Mouse (Mus musculus) CD4-positive, CD25-positive, alpha-beta regulatory T cell, adult 2 months (primary cell): Measurements from ENCODE around the gene Acvr1b.

ENCODE experiments used
- DNase-seq: peaks from one replicate; pipeline ENCODE4 v3.0.0-alpha.2; 2012; ENCODE audit warnings: low read depth, low spot score

Acvr1b gene

GRCm38 (mm10) chr15:101175131-101175460, 1.2 kb downstream of the Acvr1b start:
- DNase-seq = no peak

- peak; percentile 21 for DNase-seq
These were observed 1.9 kb downstream of the Acvr1b start for GRCm38 (mm10) chr15:101175613-101176283.

- DNase-seq = no peak
These were observed 2.4 kb downstream of the Acvr1b start for GRCm38 (mm10) chr15:101176284-101176680.

- DNase-seq = no peak
These were observed 3.2 kb downstream of the Acvr1b start for GRCm38 (mm10) chr15:101176795-101177691.

- peak; percentile 62 for DNase-seq
These were observed 6.7 kb downstream of the Acvr1b start for GRCm38 (mm10) chr15:101180363-101181105.

- DNase-seq = no peak
These were observed 7.2 kb downstream of the Acvr1b start for GRCm38 (mm10) chr15:101181106-101181466.

- no peak for DNase-seq
These were observed 7.6 kb downstream of the Acvr1b start for GRCm38 (mm10) chr15:101181500-101181899.

GRCm38 (mm10) chr15:101182676-101183075, 8.8 kb downstream of the Acvr1b start:
- no peak for DNase-seq

GRCm38 (mm10) chr15:101184300-101184699, 10.4 kb downstream of the Acvr1b start:
- no peak for DNase-seq

- no peak for DNase-seq
These were observed 11.7 kb downstream of the Acvr1b start for GRCm38 (mm10) chr15:101185549-101185948.

- no peak for DNase-seq
These were observed 14.0 kb downstream of the Acvr1b start for GRCm38 (mm10) chr15:101187907-101188306.

GRCm38 (mm10) chr15:101189981-101190761, 16.3 kb downstream of the Acvr1b start:
- no peak for DNase-seq

- peak; percentile 70 for DNase-seq
These were observed 16.9 kb downstream of the Acvr1b start for GRCm38 (mm10) chr15:101190762-101191150.

GRCm38 (mm10) chr15:101191459-101192259, 17.8 kb downstream of the Acvr1b start:
- DNase-seq = no peak

GRCm38 (mm10) chr15:101192260-101192640, 18.4 kb downstream of the Acvr1b start:
- no peak for DNase-seq

- no peak for DNase-seq
These were observed 18.8 kb downstream of the Acvr1b start for GRCm38 (mm10) chr15:101192651-101193050.

GRCm38 (mm10) chr15:101193971-101194370, 20.1 kb downstream of the Acvr1b start:
- DNase-seq = no peak

- peak; percentile 44 for DNase-seq
These were observed 21.3 kb downstream of the Acvr1b start for GRCm38 (mm10) chr15:101194951-101195823.

- no peak for DNase-seq
These were observed 22.4 kb downstream of the Acvr1b start for GRCm38 (mm10) chr15:101196079-101196795.
